Mouse (Mus musculus): ENCODE data around the gene Cdadc1.

Cdadc1 gene

DNA sequence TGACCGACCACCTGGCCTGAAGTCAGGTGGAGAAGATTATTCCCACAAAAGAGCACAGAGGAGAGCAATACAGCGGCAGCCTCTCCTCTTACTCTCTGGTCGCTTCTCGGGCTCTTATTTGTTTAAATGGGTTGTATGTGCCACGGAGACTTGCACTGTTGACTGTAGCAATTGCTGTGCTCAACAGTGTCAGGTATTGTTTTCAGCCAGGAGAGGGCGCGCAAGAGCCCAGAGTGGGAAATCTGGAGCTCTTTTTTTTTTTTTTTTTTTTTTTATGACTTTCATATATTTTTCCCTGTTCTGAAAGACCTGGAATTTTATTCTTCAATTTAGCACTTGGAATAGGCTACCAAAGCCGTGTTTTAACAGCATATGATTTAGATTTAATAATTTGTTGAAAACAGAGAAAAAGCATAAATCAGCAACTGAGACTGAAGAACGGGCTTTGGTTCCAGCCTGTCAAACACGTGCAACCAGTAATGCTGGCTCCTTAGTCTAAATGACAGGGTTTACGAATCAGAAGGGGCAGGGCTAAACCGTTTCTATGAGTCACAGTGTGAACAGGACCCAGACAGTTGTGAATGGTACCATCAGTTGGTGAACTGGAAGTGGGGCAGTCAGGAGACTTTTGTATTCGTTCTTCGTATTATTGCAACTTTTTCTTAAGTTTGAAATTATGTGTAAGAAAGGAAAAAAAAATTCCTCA is 15.3 kb upstream of the Cdadc1 start:
- peak; percentile 53 to 58 for DNase-seq

GRCm38 (mm10) chr14:59607021-59607420 is 9.3 kb upstream of the Cdadc1 start:
- no peak for DNase-seq

GRCm38 (mm10) chr14:59605671-59606353 is 8.1 kb upstream of the Cdadc1 start:
- peak; percentile 65 to 76 for DNase-seq

GRCm38 (mm10) chr14:59604002-59604645 is 6.4 kb upstream of the Cdadc1 start:
- DNase-seq: peak in 1 of 2 experiments; percentile 30

DNA sequence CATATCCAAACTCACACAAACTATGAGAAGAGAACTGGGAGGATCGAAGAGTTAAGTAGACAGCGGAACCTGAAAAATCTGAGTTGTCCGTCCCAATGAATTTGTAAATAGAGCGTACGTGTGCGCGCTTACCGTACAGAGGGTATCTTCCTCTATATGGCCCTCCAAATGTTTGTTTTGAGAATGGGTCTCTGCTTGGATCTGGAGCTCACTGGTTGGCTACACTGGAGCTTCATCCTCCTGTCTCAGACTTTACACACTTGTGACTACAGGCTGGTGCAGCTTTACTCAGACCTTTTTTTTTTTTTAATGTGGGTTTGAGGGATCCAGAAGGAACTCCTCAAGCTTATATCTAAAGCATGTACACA is 485 bp upstream of the Cdadc1 start:
- no peak for DNase-seq

DNA sequence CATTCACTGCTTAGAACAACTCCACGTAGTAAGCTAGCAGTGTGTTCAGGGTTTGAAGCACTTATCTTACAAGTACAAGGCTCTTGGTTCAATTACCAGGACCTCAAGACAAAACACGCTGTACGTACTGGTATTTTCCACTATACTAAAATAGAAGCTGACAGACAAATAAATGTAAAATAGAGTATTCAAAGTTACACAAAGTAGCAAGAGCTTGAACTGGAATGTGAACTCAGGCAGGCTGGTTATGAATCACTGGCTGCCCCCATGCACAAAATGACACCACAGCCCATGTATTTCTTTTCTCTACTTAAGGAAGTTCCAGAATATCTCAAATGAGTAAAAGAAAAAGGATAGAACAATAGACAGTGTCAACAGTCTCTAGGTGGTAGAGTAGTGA is 2.8 kb downstream of the Cdadc1 start:
- no peak for DNase-seq

- DNase-seq: no peak
Measured at GRCm38 (mm10) chr14:59592593-59592992, 5.2 kb downstream of the Cdadc1 start.

- no peak for DNase-seq
Measured at GRCm38 (mm10) chr14:59591901-59592300, 5.9 kb downstream of the Cdadc1 start.

DNA sequence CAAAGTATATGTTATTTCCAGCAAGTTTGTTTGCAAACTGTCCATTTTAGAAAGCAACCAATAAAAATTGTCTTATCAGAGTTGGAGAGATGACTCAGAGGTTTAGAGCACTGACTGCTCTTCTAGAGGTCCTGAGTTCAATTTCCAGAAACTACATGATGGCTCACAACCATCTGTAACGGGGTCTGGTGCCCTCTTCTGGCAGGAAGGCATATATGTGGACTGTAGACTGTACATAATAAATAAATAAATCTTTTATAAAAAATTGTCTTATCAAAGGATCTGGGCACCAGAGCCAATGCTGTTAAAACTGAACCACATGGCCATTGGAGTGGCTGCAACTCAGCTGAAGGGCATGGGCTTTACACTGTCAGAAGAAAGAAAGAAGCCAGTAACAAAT is 7.1 kb downstream of the Cdadc1 start:
- peak; percentile 18 for DNase-seq

- DNase-seq: no peak
Measured at GRCm38 (mm10) chr14:59576385-59576784, 21.4 kb downstream of the Cdadc1 start.

GRCm38 (mm10) chr14:59566756-59567155 is 31.0 kb downstream of the Cdadc1 start:
- no peak for DNase-seq

- no peak for DNase-seq
Measured at GRCm38 (mm10) chr14:59557886-59558285, 39.9 kb downstream of the Cdadc1 start.

DNA sequence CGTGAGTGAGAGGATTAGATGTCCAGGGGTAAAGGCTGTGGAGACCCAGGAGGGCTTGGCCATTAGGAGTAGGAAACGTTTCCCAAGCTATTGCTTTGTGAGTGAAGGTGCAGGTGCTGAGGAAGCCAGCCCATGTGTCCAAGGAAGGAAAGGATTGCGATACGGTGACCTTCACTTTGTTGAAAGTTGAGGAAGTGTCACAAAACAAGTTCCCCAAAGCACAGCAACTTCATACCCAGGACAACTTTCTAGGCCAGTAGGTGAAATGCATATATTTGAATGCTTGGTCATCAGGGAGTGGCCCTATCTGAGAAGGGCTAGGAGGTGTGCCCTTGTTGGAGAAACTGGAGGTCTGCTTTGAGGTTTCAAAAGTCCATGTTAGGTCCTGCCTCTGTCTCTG is 40.7 kb downstream of the Cdadc1 start:
- DNase-seq: no peak

DNA sequence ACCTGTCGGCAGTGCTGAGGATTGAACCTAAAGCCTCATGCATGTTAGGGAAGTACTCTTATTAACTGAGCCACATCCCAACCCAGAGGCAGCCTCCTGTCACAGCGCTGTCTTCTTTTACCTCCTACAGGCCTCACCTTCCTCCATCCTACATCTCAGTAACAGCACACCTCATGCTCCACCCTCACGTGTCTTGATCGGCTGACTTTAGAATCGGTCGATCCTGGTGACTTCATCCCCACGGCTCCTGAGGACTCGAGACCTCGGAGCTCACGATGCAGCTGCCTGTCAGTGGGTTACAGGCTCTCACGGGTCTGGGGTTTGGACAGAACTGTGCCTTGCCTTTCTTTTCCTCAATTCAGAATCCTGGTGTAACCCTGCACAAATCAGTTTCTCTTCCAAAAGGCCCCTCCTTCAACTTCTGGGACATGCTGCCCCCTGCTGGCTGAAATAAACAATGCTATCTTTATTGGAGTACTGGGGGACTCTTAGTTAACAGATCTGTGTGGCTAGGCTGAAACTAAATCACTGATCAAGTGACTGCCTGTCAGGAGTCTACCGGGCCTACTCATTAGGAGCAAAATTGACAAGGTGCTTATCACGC is 41.7 kb downstream of the Cdadc1 start:
- peak; percentile 72 for DNase-seq

GRCm38 (mm10) chr14:59555018-59555417 is 42.7 kb downstream of the Cdadc1 start:
- DNase-seq: no peak

DNA sequence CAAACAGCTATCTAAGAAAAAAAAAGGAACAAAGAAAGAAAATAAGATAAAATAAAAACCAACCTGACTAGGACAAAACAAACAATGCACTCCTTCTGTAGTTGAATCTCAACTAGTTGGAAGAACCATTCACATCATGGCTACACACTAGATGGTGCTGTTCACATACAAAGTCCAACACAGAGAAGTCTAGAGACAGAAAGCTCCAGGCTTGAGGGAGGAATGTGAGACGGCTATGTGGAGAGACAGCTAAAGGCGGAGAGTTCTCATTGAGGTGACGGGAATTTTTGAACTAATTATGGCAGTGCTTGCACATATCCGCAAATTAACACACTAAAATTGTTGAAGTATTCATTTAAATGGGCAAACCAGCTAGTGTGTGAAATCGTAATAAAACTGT is 43.7 kb downstream of the Cdadc1 start:
- DNase-seq: no peak

- DNase-seq: no peak
Measured at GRCm38 (mm10) chr14:59551956-59552355, 45.8 kb downstream of the Cdadc1 start.

GRCm38 (mm10) chr14:59550841-59551240 is 46.9 kb downstream of the Cdadc1 start:
- no peak for DNase-seq

- peak; percentile 34 to 43 for DNase-seq
Measured at GRCm38 (mm10) chr14:59549106-59549505, 48.7 kb downstream of the Cdadc1 start.

GRCm38 (mm10) chr14:59548532-59548931 is 49.2 kb downstream of the Cdadc1 start:
- DNase-seq: no peak

- DNase-seq: no peak
Measured at GRCm38 (mm10) chr14:59547530-59547929, 50.2 kb downstream of the Cdadc1 start.

DNA sequence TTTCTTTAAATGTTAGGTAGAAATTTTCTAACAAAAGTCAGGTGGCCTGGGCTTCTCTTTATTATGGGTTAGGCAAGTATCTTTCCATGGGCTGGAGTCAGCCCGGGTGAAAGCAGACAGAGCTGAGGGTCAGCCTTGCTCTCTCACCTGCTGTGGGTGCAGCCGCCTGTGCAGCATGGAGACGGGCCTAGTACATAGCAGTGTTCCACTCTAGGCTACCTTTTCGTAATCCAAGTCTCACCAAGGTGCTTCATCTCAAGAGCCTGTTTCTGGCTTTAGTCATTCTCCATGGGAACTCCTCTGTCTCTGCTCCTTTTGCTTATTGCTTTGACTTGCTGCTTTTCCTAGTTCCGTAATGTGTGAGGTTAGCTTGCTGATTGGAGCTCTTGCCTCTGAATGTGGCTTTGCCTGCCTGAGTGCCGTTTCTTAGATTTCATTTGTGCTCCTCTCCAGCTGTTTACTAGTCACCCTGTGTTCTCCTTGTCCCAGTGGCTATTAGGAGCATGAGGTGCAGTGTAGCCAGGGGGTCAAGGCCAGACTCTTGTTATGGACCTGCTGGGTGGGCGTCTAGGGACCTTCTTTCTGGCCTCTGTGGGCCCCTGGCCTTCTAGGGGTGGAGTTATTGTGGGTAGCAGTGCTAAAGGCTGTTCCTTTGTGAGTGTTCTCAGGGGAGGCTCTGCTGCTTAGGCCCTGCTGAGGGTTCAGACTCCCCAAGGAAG is 51.4 kb downstream of the Cdadc1 start:
- DNase-seq: no peak

- DNase-seq: no peak
Measured at GRCm38 (mm10) chr14:59543956-59544355, 53.8 kb downstream of the Cdadc1 start.

Measured in cerebellum, adult 18-20 months (tissue).